Mouse (Mus musculus) frontal cortex, adult (tissue): ENCODE measurements around the gene Nova2.

ENCODE experiments used
- ATAC-seq: cut with Nextera tagmentation; 2 replicates; pipeline ENCODE4 v1.9.2; 2017; ENCODE audit warnings: mild to moderate bottlenecking, moderate library complexity, mixed read lengths; ENCODE audit not compliant: low TSS enrichment

The Nova2 gene

DNA sequence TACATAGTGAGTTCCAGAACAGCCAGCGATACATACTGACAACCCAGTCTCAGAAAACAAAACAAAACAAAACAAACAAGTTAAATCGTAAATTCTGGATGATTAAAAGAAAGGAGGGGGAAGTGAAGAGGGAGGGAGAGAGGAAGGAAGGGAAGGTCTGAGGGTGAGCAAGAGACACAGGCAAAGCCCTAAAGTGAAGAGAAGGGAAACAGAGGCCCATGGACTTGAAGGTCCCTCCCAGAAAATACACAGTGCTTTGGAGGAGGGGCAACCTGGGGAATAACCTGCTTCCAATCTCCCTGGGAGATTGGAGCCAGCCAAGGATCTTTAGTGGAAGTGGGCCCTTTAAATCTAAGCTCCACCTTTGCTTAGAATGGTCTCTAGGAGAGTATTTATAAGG lies 61.4 kb downstream of the Nova2 start, which contains the start of gene Nanos2:
TSS of gene Nanos2 (plus strand) at position 301 of the 400 bp plus-strand sequence.
- ATAC-seq, result no peak

DNA sequence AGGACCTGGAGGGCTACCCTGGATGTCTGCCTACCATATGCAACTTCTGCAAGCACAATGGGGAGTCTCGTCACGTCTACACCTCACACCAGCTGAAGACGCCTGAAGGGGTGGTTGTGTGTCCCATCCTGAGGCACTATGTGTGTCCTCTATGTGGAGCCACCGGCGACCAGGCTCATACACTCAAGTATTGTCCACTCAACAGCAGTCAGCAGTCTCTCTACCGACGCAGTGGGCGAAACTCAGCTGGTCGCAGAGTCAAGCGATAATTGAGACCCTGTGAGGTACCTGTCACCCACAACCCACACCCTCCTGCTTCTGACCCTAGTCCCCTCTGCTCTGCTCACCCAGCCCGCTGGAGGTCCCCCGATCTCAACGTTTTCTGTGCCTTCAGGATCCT lies 62.1 kb downstream of the Nova2 start:
- ATAC-seq, result no peak

DNA sequence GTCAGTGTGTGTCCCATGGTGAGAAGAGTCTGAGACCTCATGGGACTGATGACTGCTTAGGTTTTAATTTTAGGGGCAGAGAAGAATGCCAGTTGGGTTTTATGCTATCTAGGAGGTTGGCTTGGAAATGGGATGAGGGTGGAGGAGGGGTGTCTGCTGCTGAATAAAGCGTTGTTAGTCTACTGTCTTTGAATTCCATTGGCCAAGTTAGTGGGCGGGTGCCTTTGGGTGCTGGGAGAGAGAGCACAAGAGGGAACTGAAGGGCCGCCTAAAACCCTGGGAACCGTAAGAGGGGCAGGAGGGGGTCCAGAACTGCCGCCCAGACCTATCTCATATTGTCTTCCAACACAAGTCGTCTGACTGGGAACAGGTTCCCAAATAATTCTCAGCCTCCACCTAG lies 63.1 kb downstream of the Nova2 start:
- ATAC-seq, result no peak

DNA sequence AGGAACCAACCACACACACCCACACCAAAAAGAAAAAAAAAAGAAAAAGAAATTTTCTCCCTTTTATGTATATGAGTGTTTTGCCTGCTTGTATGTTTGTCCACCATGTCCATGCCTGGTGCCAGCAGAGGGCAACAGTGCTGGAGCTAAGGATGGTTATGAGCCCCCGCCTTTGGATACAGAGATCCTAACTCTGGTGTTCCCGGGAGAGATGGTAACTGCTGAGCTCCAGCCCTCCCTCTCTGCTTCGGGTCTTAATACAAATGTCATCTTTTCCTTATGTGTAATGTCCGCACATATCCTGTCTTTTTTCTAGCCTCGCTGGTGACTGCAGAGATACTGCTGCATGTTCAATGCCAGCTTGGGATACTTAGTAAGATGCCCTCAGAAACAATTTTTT lies 64.3 kb downstream of the Nova2 start:
- ATAC-seq, result no peak

DNA sequence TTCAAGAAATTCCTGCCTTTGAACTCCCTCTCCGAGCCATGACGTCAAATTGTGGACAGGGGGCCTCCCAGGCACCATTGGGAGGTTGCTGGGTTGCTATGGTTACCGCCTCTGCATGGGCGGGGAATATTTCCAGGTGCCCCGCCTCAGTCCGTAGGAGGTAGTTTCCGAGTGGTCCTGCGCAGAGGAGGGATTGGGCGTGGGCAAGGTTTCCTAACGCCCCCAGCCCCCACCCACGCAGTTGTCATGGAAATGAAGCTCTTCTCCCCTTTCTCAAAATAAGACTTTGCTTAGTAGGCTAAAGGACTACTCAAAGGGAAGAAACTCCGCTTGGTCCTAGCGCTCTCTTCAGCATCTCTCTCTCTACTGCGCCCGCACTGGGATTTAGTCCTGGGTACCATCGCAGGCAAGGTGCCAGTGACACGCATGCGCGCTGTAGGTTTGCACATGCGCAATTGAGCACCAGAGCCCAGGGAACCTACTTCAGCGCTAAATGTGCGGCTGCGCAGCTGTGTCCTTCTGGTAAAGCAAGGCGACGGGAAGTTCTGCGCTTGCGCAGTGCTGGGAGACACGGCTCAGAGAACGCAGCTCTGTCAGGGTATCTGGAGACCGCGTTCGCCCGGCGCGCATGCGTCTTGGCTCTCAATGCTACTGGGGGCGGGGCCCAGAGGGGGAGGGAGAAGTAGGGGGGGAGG lies 65.1 kb downstream of the Nova2 start, which contains the start of gene Mypop:
TSS of gene Mypop (plus strand) at position 645 of the 695 bp plus-strand sequence.
- peak; percentile 84 for ATAC-seq

DNA sequence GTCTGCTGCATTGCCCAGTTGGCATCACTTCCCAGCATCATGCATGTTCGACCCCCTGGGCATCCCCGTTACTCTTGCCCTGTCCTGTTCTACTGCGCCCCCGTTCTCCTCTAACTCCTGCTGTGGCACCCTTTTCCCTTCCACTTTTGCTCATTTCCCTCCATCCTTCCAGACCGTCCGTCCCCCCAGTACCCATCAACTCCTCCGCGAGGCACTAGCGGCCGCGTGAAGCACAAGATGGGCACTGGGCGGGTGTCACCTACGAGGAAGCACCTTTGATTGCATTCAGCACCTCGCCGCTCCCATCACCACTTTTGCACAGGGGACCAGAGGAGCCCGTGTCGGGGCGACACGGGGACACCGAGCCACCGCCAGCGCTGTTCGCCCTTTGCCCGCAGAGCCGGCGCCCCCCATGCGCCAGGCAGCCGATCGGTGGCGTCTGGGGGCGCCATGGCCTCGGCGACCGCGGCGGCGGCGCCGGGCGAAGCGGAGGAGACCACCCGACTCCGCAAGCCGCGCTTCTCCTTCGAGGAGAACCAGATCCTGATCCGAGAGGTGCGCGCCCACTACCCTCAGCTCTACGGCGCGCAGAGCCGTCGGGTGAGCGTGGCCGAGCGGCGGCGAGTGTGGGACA lies 66.1 kb downstream of the Nova2 start:
- ATAC-seq, result peak; percentile 5; the same call in 1 of the 2 replicates

DNA sequence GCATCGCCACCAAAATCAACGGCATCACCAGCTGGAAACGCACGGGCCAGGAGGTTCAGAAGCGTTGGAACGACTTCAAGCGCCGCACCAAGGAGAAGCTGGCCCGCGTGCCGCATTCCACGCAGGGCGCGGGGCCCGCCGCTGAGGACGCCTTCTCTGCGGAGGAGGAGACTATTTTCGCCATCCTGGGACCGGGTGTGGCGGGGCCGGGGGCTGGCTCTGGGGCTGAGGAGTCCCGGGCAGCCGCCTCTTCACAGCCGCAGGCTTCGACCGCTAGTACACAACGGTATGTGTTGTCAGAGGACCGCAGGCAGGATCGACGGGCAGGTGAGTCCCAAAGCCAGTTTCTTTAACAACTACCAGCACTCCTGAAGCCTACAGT lies 66.6 kb downstream of the Nova2 start:
- ATAC-seq, result no peak

DNA sequence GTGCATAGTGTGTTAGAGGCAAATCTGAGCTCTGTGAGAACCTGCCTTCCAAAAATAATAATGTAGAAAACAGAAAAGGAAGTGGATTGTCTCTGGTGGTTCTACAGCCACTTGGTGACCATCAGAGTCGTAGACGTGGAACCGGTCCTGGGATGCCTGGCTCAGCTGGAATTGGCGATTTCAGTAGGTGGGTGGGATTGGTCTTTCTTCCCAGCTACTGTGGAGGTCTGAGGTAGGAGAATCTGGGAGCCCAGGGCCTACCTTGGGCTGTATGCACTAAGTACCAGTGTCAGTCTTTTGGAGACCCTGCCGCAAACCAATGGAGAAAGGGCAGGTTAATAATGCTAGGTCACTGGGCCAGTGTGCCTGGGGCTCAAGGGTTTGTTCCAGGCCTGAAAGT lies 67.3 kb downstream of the Nova2 start:
- no peak for ATAC-seq

DNA sequence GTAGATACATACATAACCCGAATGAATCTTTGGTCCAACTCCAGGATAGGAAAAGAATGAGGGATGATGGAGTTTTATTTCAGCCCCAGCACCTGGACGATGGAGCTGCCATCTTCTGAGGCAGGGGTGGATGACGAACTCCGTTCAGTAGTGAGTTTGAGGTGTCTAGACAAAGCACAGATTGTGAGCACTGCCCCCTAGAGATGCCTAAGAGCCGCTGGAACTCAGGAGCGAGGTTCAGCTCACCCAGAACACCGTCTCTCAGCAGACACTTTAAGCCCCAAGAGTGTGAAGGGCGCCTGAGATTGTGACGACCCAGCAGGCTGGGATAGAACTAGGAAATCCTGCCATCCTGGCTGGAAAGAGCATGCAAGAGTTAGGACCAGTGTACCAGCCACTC lies 73.1 kb downstream of the Nova2 start:
- ATAC-seq, result no peak

DNA sequence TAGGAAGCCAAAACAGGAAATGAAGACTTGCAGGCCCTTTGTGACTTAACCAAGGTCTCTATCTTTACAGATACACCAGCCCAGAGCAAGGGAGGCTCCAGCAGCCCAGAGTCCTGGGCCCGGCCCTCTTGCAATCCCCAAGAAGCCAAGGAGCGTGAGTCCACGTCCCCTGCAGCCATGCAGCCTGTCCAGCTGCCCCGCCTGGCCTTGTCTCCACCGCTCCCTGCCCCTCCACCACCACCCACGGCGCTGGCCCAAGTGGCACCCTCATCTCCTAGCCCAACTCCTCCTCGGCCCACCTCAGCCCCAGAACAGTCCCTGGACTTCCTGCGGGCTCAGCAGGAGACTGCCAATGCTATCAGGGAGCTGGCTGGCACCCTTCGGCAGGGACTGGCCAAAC lies 74.7 kb downstream of the Nova2 start:
- ATAC-seq, result no peak

DNA sequence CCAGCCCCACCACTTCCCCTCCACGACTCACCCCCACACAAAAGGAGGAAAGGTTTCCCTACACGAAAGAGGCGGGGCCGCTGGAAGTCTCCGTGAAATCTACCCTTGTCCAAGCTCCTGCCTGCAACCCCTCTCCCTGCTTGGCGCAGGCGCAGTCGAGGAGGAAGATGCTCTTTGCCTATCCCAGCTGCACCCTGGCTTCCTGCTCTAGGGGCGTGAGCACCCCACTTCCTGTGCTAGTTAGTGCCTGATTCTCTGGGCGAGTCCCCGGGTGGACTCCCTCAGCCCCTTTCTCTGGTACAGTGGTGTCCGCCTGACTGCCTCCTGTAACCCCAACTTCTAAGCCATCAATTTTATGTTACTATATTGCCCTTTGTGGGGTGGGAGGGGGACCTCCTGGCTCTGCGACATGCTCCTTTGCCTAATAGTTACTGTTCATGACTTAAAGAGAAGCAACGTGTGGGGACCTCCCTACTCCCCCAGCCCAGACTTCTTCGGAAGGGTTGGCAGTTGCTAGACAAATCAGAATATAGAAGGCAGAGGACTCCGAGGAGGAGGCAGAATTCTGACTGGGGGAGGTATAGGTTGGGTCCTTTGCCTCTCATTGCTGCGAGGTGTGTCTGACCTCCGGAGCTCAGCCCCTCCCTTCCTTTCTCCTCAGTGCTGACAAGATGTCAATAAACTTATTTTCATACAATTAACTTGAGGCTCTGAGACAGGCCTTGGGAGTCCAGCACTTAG lies 75.5 kb downstream of the Nova2 start:
- no peak for ATAC-seq

DNA sequence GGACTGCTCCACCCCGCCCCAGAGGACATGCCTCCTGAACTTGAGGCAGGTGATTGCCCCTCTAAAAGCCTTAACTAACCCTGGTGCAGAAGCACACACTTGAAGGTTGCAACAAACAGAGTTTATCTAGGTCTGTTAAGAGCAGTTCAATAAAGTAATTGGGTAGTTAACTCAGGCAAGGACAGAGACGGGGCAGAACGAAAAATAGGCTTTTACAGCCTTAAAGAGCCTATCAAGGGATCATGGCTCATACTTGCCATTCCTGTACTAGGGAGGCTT lies 76.1 kb downstream of the Nova2 start:
- no peak for ATAC-seq

DNA sequence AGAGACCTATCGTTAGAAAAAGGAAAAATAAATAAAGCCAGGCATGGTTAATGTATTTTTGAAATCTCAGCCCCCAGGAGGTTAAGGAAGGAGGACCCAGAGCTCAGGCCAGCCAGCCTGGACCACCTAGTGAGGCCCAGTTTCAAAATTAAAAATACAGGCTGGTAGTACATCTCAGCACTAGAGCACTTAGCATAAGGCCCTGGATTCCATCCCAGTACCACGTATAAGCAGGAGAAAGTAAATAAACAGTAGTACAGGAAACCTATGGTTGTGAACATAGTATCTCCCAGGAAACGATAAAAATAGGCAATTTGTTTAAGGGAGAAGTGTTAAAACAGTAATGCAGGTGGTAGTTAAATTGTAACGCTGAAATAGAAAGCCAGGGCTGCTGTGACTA lies 76.4 kb downstream of the Nova2 start:
- ATAC-seq, result no peak

DNA sequence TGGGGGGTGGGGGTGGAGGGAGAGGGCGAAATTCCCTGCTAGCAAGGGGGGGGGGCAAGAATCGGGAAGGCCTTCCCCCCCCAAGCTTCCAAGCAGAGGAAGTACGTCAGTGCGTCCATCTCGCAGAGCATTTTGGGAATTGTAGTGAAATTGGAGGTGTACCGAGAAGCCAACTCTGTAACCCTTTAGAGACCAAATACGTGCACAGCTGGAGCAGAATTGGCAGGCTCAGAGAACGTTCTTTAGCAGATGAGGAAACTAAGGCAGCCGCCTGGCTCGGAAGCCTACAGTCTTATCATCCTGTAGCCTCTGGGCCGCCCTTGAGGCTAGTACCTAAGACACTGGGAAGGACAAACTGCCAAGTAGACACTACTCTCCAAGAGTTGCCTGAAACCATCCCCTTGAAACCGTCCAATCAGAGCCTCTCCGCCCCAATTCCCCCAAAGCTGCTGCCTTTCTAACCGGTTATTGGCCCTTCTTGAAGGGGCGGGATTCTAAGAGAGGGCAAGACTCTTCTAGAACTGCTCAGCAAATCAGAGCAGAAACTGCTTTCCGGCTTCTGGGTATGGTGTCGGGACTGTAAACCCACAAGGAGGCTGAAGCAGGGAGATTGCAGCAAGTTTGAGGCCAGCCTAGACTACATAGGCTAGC lies 77.3 kb downstream of the Nova2 start:
- peak; percentile 60 for ATAC-seq

DNA sequence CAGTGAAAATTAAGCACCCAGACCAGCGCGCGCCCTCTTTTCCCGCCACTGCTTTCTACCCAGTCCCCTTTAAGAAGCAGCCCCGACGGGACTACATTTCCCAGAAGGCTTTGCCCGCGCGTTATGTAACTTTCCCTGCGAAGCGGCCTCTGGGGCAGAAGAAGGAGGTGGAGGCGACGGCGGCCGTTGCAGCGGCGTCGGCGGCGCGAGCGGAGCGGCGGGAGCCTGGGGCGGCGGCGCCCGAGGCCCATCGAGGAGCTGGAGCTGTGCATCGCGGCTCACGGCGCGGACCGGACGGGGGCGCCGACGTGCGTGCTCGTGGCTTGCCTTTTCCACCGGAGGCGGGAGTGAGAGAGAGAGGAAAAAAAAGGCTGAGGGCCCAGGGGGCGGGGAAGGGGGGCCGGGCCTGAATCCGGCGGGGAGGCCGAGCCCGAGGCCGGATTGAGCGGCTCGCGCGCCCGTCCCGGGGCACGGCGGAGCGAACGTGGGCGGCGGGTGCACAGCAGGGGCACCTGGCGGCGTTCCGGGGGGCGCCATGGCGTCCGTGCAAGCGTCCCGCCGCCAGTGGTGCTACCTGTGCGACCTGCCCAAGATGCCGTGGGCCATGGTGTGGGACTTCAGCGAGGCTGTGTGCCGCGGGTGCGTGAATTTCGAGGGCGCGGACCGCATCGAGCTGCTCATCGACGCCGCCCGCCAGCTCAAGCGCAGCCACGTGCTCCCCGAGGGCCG lies 78.4 kb downstream of the Nova2 start, which contains the start of gene Irf2bp1:
TSS of gene Irf2bp1 (plus strand) at position 143 of the 729 bp plus-strand sequence.
- peak; percentile 55 for ATAC-seq

DNA sequence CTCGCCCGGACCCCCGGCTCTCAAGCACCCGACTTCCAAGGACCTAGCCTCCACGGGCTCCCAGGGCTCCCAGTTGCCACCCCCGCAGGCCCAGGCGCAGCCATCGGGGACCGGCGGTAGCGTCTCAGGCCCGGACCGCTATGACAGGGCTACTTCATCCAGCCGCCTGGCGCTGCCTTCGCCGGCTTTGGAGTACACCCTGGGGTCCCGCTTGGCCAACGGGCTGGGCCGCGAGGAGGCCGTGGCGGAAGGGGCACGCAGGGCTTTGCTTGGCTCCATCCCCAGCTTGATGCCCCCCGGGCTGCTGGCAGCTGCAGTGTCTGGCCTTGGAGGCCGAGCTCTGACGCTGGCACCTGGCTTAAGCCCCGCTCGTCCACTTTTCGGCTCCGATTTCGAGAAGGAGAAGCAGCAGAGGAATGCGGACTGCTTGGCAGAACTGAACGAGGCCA lies 79.0 kb downstream of the Nova2 start:
- no peak for ATAC-seq

DNA sequence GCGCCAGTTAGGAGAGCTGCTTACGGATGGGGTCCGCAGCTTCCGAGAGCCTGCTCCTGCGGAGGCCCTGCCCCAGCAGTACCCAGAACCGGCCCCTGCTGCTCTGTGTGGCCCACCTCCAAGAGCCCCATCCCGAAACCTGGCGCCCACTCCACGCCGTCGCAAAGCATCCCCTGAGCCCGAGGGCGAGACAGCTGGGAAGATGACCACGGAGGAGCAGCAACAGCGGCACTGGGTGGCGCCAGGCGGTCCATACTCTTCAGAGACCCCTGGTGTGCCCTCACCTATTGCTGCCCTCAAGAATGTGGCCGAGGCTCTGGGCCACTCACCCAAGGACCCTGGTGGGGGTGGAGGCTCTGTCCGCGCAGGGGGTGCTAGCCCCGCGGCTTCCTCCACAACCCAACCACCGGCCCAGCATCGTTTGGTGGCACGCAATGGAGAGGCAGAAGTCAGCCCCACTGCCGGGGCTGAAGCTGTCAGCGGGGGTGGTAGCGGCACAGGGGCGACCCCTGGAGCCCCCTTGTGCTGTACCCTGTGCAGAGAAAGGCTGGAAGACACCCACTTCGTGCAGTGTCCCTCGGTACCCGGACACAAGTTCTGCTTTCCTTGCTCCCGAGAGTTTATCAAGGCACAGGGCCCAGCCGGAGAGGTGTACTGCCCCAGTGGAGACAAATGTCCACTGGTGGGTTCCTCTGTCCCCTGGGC lies 79.9 kb downstream of the Nova2 start:
- no peak for ATAC-seq

DNA sequence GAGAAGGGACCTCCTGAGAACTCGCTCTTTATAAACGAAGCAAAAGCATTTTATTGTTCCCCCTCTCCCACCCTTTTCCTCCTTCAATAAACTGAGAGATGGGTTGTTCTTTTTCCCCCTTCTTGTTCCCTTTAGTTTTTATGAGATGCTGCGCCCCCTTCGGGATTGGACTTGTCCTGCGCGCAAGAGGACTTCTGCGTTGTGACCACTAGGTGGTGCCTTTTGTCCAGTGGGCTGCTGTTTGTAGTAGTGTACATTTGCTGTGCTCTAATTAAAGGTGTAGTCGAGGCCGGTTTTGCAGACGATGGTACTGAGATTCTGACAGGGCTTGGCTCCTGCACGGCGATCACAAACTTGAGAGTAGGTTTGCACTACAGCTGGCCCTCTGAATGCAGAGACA lies 80.8 kb downstream of the Nova2 start:
- no peak for ATAC-seq

DNA sequence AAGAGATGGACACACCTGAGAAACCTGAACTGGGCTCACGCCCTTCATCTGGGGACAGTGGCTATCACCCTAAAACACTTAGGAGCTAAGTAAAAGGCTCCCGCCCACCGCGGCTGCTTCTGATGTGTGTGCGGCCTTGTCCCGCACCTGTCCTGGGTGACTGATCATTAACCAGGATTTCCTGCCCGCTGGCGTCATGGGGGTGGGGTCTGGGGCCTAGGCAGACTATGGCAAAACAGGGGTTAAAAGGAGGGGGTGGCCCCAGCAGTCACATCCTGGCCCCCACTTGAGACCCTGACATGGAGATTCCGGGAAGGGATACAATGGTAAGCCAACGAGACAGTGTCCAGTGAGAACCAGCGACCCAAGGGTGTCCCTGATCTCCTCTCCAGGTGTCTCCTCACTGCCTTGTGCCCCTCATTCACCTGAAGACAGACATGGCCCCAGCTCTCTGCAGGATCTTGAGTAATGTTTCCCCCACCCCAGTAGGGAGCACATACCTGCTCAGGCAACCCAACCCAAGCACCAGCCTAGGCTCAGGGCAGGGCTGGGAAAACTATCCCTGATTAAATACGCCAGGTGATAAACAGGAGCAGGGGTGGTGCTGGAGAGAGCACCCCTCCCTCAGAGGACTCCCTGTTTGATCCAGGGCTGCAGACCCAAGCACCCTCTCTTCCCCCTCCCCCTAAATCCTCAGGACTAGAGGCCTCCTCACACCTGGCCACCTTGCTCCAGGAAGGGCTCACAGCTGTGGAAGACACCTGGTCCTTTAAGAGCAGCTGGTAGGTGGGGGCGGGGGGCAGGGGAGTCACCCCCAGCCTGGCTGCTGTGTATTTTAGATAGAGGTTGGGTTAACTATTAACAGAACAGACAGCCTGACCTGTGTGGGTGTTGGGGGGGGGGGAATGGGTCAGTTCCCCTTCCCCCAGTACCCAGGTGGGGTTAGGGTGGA lies 81.6 kb downstream of the Nova2 start:
- ATAC-seq, result no peak

DNA sequence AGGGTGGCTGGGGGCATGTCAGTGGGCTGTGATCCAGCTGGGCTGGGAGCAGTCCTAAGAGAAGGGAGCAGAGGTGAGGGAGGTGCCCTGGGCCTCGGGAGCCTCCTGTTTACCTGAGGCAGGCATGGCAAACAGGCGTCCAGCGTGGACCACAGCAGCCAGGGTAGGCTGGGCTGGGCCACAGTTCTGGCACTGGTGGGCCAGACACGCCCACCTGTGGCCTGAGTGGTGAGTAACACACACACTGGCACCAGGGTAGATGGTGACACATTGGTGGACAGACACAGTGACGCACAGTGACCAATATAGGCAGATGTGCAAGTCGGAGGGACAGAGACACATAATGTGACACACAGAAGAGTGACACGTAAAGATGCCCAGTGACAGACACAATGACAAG lies 84.9 kb downstream of the Nova2 start:
- ATAC-seq, result no peak
